Mouse (Mus musculus) ovary, postnatal 14 days (tissue): ENCODE measurements around the gene Sgms1.
"Not testable (repeated sequence)": the region's sequence is repeated elsewhere in the genome, so short reads cannot be mapped to it uniquely, and the experiment has no call there.

Experiments
- DNase-seq: peaks from one replicate; pipeline ENCODE4 v3.0.0; 2022; ENCODE audit warnings: low spot score

Gene Sgms1

GRCm38 (mm10) chr19:32087736-32088470 is 301.6 kb downstream of the Sgms1 start:
- no peak for DNase-seq

DNA sequence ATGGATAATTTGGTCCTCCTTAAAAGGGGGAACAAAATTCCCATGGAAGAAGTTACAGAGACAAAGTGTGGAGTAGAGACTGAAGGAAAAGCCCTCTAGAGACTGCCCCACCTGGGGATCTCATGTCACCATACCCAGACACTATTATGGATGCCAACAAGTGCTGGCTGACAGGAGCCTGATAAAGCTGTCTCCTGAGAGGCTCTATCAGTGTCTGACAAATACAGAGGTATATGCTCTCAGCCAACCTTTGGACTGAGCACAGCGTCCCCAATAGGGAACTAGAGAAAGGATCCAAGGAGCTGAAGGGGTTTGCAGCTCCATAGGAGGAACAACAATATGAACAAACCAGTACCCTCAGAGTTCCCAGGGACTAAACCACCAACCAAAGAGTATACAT is 304.7 kb downstream of the Sgms1 start:
- DNase-seq: not testable (repeated sequence)
